Mouse (Mus musculus): ENCODE results near the gene Atp2b2.

- TF ChIP-seq CTCF (IDR thresholded peaks at IDR 0.05; ENCODE audit: low read depth, low read length) (no peak), POLR2A (IDR thresholded peaks at IDR 0.05; ENCODE audit: borderline replicate concordance, low read depth, low read length) (no peak)
Observed at GRCm38 (mm10) chr6:113998413-113998812, 44.0 kb downstream of the Atp2b2 start.

All from bone marrow macrophage, adult 2 months (primary cell).